Mouse (Mus musculus): ENCODE data around the gene Samt2. TPM values are rescaled to one million over a fixed set of nuclear protein-coding genes. Genes with fewer than 3 reads are reported as not detected.
"Not testable (repeated sequence)": the region's sequence is repeated elsewhere in the genome, so short reads cannot be mapped to it uniquely, and the experiment has no call there.

Gene Samt2
- polyA plus RNA-seq (2015; fragmentation: Nextera tagmentation; extraction: Ambion mirVana) = not detected in 2 replicates

DNA sequence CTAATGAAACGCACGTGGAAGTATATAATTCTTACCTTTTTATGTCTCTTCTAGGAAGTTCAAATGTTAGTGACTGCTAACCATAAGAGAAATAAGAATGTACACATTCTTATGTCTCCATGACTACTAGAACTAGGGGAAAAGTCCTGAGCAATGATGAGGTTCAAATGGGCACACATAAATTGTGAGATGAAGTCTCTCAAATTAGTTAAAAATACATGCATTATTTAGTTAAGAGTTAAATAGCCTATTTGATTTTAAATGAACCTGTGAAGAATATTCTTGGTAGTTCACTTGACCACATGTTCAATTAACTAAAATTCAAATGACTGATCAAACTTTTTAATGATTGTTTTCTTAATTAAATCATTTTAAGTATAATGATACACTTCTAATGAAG is at the start of gene Samt2:
Gene Samt2, minus strand, starts transcription at position 101 of the 400 bp plus-strand sequence.
- H3K4me3 ChIP-seq; H3K36me3 ChIP-seq (replicated peaks); H3K27ac ChIP-seq; H3K4me2 ChIP-seq; H3K4me1 ChIP-seq; H3K9ac ChIP-seq; H3K9me3 ChIP-seq; ATAC-seq (replicated peaks); H3K27me3 ChIP-seq (replicated peaks): not testable (repeated sequence)
- 80% methylated on average over 2 of the region's 2 CpGs for WGBS

Other genes starting within 250 kb of the Samt2 start
- not detected in 2 replicates for gene 4930524N10Rik, start 236.0 kb downstream of the Samt2 start, polyA plus RNA-seq (2015; fragmentation: Nextera tagmentation; extraction: Ambion mirVana)
- gene Samt4, start 97.4 kb downstream of the Samt2 start, polyA plus RNA-seq (2015; fragmentation: Nextera tagmentation; extraction: Ambion mirVana) = not detected in 2 replicates